Mouse (Mus musculus) liver, postnatal 0 days (tissue): ENCODE results near the gene Lyzl6.

Experiments
- CTCF ChIP-seq: sonication (generic); IDR thresholded peaks from 2 replicates; pipeline ENCODE4 v1.5.1; 2016; ENCODE audit warnings: antibody characterized with exemption, low read depth
- EP300 ChIP-seq: IDR thresholded peaks from 2 replicates; pipeline ENCODE4 v1.6.1; 2016; ENCODE audit warnings: antibody characterized with exemption, low read depth, mild to moderate bottlenecking

- no peak for TF ChIP-seq CTCF
- no peak for TF ChIP-seq EP300
Measured at GRCm38 (mm10) chr11:103647921-103648620, 9.4 kb upstream of the Lyzl6 start.
